Mouse (Mus musculus) c-Kit-positive CD71-positive TER-119-positive erythroid progenitor cells, embryonic 14.5 days (primary cell): Measurements from ENCODE around the gene Tbx2.

ENCODE experiments used
- DNase-seq: peaks from one replicate; pipeline ENCODE4 v3.0.0-alpha.2; 2013; ENCODE audit warnings: low spot score

Gene Tbx2

GRCm38 (mm10) chr11:85832231-85832924 is at the start of gene Tbx2:
Gene Tbx2, plus strand, starts transcription at chr11:85832551.
- no peak for DNase-seq

- no peak for DNase-seq
Observed at GRCm38 (mm10) chr11:85786113-85786718, 46.1 kb upstream of the Tbx2 start.

- no peak for DNase-seq
Observed at GRCm38 (mm10) chr11:85789750-85790149, 42.6 kb upstream of the Tbx2 start.

- peak; percentile 70 for DNase-seq
Observed at GRCm38 (mm10) chr11:85790267-85790666, 42.1 kb upstream of the Tbx2 start.

- DNase-seq: no peak
Observed at GRCm38 (mm10) chr11:85791212-85791611, 41.1 kb upstream of the Tbx2 start.

- no peak for DNase-seq
Observed at GRCm38 (mm10) chr11:85792534-85793215, 39.7 kb upstream of the Tbx2 start.

GRCm38 (mm10) chr11:85799456-85799855 is 32.9 kb upstream of the Tbx2 start:
- DNase-seq: peak; percentile 58

- peak; percentile 37 for DNase-seq
Observed at GRCm38 (mm10) chr11:85799856-85800255, 32.5 kb upstream of the Tbx2 start.

- no peak for DNase-seq
Observed at GRCm38 (mm10) chr11:85800380-85800779, 32.0 kb upstream of the Tbx2 start.

GRCm38 (mm10) chr11:85804048-85804447 is 28.3 kb upstream of the Tbx2 start:
- peak; percentile 85 for DNase-seq

GRCm38 (mm10) chr11:85805779-85806178 is 26.6 kb upstream of the Tbx2 start:
- DNase-seq: no peak

GRCm38 (mm10) chr11:85807353-85807752 is 25.0 kb upstream of the Tbx2 start:
- DNase-seq: no peak

- no peak for DNase-seq
Observed at GRCm38 (mm10) chr11:85811229-85811628, 21.1 kb upstream of the Tbx2 start.

- DNase-seq: no peak
Observed at GRCm38 (mm10) chr11:85811676-85812075, 20.7 kb upstream of the Tbx2 start.

GRCm38 (mm10) chr11:85812201-85812966 is 20.0 kb upstream of the Tbx2 start:
- no peak for DNase-seq

- DNase-seq: no peak
Observed at GRCm38 (mm10) chr11:85814678-85815077, 17.7 kb upstream of the Tbx2 start.

GRCm38 (mm10) chr11:85816471-85816870 is 15.9 kb upstream of the Tbx2 start:
- DNase-seq: no peak

GRCm38 (mm10) chr11:85818401-85818800 is 13.9 kb upstream of the Tbx2 start:
- DNase-seq: no peak

GRCm38 (mm10) chr11:85820959-85821358 is 11.4 kb upstream of the Tbx2 start:
- no peak for DNase-seq

- no peak for DNase-seq
Observed at GRCm38 (mm10) chr11:85821659-85822058, 10.7 kb upstream of the Tbx2 start.

- peak; percentile 81 for DNase-seq
Observed at GRCm38 (mm10) chr11:85823181-85823580, 9.2 kb upstream of the Tbx2 start.

GRCm38 (mm10) chr11:85823794-85824193 is 8.6 kb upstream of the Tbx2 start:
- DNase-seq: no peak
